Mouse (Mus musculus) brain, embryonic 18.5 days (tissue): ENCODE data around the gene Olfr30.
"Not testable (repeated sequence)": the region's sequence is repeated elsewhere in the genome, so short reads cannot be mapped to it uniquely, and the experiment has no call there.

Experiments used
- DNase-seq: peaks from one replicate; pipeline ENCODE4 v3.0.0-alpha.2; 2012; ENCODE audit warnings: low read depth, low spot score

Gene Olfr30

GRCm38 (mm10) chr11:58462170-58462569 is at the start of gene Olfr30:
Gene Olfr30, minus strand, starts transcription at chr11:58462270.
- DNase-seq = no peak

GRCm38 (mm10) chr11:58509058-58509457 is 47.0 kb upstream of the Olfr30 start:
- DNase-seq = not testable (repeated sequence)

- DNase-seq = not testable (repeated sequence)
These were observed 40.4 kb upstream of the Olfr30 start, which contains the start of gene Olfr331 for GRCm38 (mm10) chr11:58502472-58502871. Gene Olfr331, minus strand, starts transcription at chr11:58502572.

GRCm38 (mm10) chr11:58499290-58499689 is 37.2 kb upstream of the Olfr30 start:
- no peak for DNase-seq

GRCm38 (mm10) chr11:58498761-58499160 is 36.7 kb upstream of the Olfr30 start:
- no peak for DNase-seq

GRCm38 (mm10) chr11:58492455-58492854 is 30.4 kb upstream of the Olfr30 start, which contains the start of gene Olfr332:
Gene Olfr332, minus strand, starts transcription at chr11:58492555.
- DNase-seq = no peak

- no peak for DNase-seq
These were observed 8.5 kb downstream of the Olfr30 start for GRCm38 (mm10) chr11:58453592-58453991.

- DNase-seq = no peak
These were observed 9.3 kb downstream of the Olfr30 start, which contains the start of gene Lypd9 for GRCm38 (mm10) chr11:58452759-58453158. Gene Lypd9, minus strand, starts transcription at chr11:58452923.

GRCm38 (mm10) chr11:58437866-58438265 is 24.2 kb downstream of the Olfr30 start:
- no peak for DNase-seq

GRCm38 (mm10) chr11:58432259-58432658 is 29.8 kb downstream of the Olfr30 start, which contains the start of gene Gm12253:
Gene Gm12253, plus strand, starts transcription at chr11:58432559.
- DNase-seq = no peak

- DNase-seq = no peak
These were observed 41.3 kb downstream of the Olfr30 start, which contains the start of gene 1810065E05Rik for GRCm38 (mm10) chr11:58420815-58421214. Gene 1810065E05Rik, plus strand, starts transcription at chr11:58421111.

- DNase-seq = no peak
These were observed 43.7 kb downstream of the Olfr30 start for GRCm38 (mm10) chr11:58418336-58418735.

- no peak for DNase-seq
These were observed 54.0 kb downstream of the Olfr30 start for GRCm38 (mm10) chr11:58408066-58408465.
